Mouse (Mus musculus) ES-Bruce4 (cell line): ENCODE results near the gene Ppp1r37.

Experiments used
- CTCF ChIP-seq: IDR thresholded peaks from one replicate; pipeline ENCODE4 v1.8.1; 2011; ENCODE audit warnings: low read depth, low read length
- POLR2A ChIP-seq: IDR thresholded peaks from one replicate; pipeline ENCODE4 v1.8.1; 2011; ENCODE audit warnings: low read length; ENCODE audit not compliant: insufficient read depth

GRCm38 (mm10) chr7:19567426-19567825, 4.5 kb upstream of the Ppp1r37 start:
- TF ChIP-seq POLR2A (no peak), CTCF (no peak)
